Mouse (Mus musculus) lung, postnatal 0 days (tissue): Measurements from ENCODE around the gene Bcl2l14. TPM values are rescaled to one million over a fixed set of nuclear protein-coding genes. Genes with fewer than 3 reads are reported as not detected.

Experiments used
- ATAC-seq: fragments of 200-750 bp; cut with Nextera tagmentation; 2 replicates; pipeline ENCODE4 v1.8.0; 2017; ENCODE audit warnings: moderate library complexity
- DNase-seq: peaks from one replicate; pipeline ENCODE4 v3.0.0-alpha.2; 2016; ENCODE audit warnings: low spot score
- H3K27ac ChIP-seq: fragments of 300-500 bp; sonication (generic); 2 replicates; pipeline ENCODE4 v1.5.1; 2014; ENCODE audit warnings: antibody characterized with exemption, mild to moderate bottlenecking, low read length, mixed read lengths
- H3K27me3 ChIP-seq: fragments of 300-500 bp; sonication (generic); replicated peaks from 2 replicates; pipeline ENCODE4 v1.6.1; 2014; ENCODE audit warnings: low read length, mixed read lengths; ENCODE audit not compliant: insufficient read depth
- H3K36me3 ChIP-seq: fragments of 300-500 bp; sonication (generic); 2 replicates; pipeline ENCODE4 v1.6.1; 2014; ENCODE audit warnings: low read length, mixed read lengths; ENCODE audit not compliant: insufficient read depth
- H3K4me1 ChIP-seq: fragments of 300-500 bp; sonication (generic); 2 replicates; pipeline ENCODE4 v1.6.1; 2014; ENCODE audit warnings: antibody characterized with exemption, low read depth, low read length, mixed read lengths; ENCODE audit not compliant: insufficient read depth
- H3K4me2 ChIP-seq: fragments of 300-500 bp; sonication (generic); replicated peaks from 2 replicates; pipeline ENCODE4 v1.6.1; 2014; ENCODE audit warnings: low read depth, mild to moderate bottlenecking, low read length, moderate library complexity, mixed read lengths
- H3K4me3 ChIP-seq: fragments of 300-500 bp; sonication (generic); 2 replicates; pipeline ENCODE4 v1.5.1; 2014; ENCODE audit warnings: low read depth, low read length
- H3K9ac ChIP-seq: fragments of 300-500 bp; sonication (generic); replicated peaks from 2 replicates; pipeline ENCODE4 v1.6.1; 2014; ENCODE audit warnings: low read depth, mild to moderate bottlenecking
- H3K9me3 ChIP-seq: fragments of 300-500 bp; sonication (generic); 2 replicates; pipeline ENCODE4 v1.6.1; 2016; ENCODE audit warnings: low read length, mixed read lengths
- CTCF ChIP-seq: IDR thresholded peaks from 2 replicates; pipeline ENCODE4 v1.5.1; 2016; ENCODE audit warnings: antibody characterized with exemption, mild to moderate bottlenecking
- EP300 ChIP-seq: IDR thresholded peaks from 2 replicates; pipeline ENCODE4 v1.6.1; 2016; ENCODE audit warnings: antibody characterized with exemption, mild to moderate bottlenecking, control low read depth
- WGBS: fragments of 180-500 bp; shearing (Covaris S2); extraction: QIAGEN DNeasy Blood & Tissue Kit; methylation state at CpG from one replicate; pipeline ENCODE4 v1.1.7; 2014; 5-methylcytosine and 5-hydroxymethylcytosine counted together
- polyA plus RNA-seq: library from polyadenylated mRNA; unstranded; fragments of >200 nt; fragmentation: Nextera tagmentation; extraction: Ambion mirVana; gene quantifications from 2 replicates; pipeline ENCODE4 v1.2.1, GENCODE M21; 2015

Bcl2l14 gene
- polyA plus RNA-seq, 1 experiment from 2014 or later = 6.6 TPM

- TF ChIP-seq CTCF (no peak), EP300 (no peak)
- no peak overlapping the region for H3K4me2 ChIP-seq
- H3K27me3 ChIP-seq = no peaks in the 10 kb centered on the region
- H3K4me1 ChIP-seq = no peaks in the 10 kb centered on the region
- H3K36me3 ChIP-seq = peaks cover 30% of the 10 kb centered on the region; the same call in 1 of the 2 replicates
- WGBS = 76% methylated on average over 6 of the region's 6 CpGs
- H3K9me3 ChIP-seq = no peaks in the 10 kb centered on the region
- DNase-seq (no peak), ATAC-seq (no peak)
- H3K27ac ChIP-seq = no peak overlapping the region
- no peak overlapping the region for H3K4me3 ChIP-seq
- H3K9ac ChIP-seq = no peak overlapping the region
Observed at GRCm38 (mm10) chr6:134461175-134461574, 65.1 kb downstream of the Bcl2l14 start.

- WGBS = 81% methylated on average over 10 of the region's 10 CpGs
- DNase-seq = no peak
Observed at GRCm38 (mm10) chr6:134466671-134467229, 70.6 kb downstream of the Bcl2l14 start.

GRCm38 (mm10) chr6:134469297-134469696 is 73.2 kb downstream of the Bcl2l14 start:
- Histone ChIP-seq H3K9me3 (no peaks in the 10 kb centered on the region), H3K4me1 (no peaks in the 10 kb centered on the region; the same call in 1 of the 2 replicates), H3K4me3 (no peak overlapping the region), H3K9ac (no peak overlapping the region), H3K27ac (no peak overlapping the region), H3K4me2 (no peak overlapping the region), H3K36me3 (0 out of 2 replicates have a peak, but pooled peaks cover 6% of the 10 kb centered on the region), H3K27me3 (no peaks in the 10 kb centered on the region)
- no peak for ATAC-seq
- peak; percentile 20; the same call in 1 of the 2 replicates for TF ChIP-seq CTCF
- TF ChIP-seq EP300 = no peak
- WGBS = 87% methylated on average over 2 of the region's 2 CpGs
- no peak for DNase-seq

More at GRCm38 (mm10) chr6:134466671-134467229, 70.6 kb downstream of the Bcl2l14 start:
- Histone ChIP-seq H3K27me3 (no peaks in the 10 kb centered on the region), H3K4me2 (no peak overlapping the region), H3K4me3 (no peak overlapping the region), H3K4me1 (no peaks in the 10 kb centered on the region; the same call in 1 of the 2 replicates), H3K9ac (no peak overlapping the region), H3K36me3 (0 out of 2 replicates have a peak, but pooled peaks cover 6% of the 10 kb centered on the region), H3K27ac (no peak overlapping the region), H3K9me3 (no peaks in the 10 kb centered on the region)
- TF ChIP-seq EP300 = no peak
- TF ChIP-seq CTCF = no peak
- ATAC-seq = no peak

GRCm38 (mm10) chr6:134470857-134471256 is 74.7 kb downstream of the Bcl2l14 start:
- no peak overlapping the region for H3K4me3 ChIP-seq
- ATAC-seq (peak; percentile 80), DNase-seq (peak; percentile 86)
- no peaks in the 10 kb centered on the region for H3K9me3 ChIP-seq
- no peak overlapping the region for H3K4me2 ChIP-seq
- H3K27ac ChIP-seq = no peak overlapping the region
- H3K9ac ChIP-seq = no peak overlapping the region
- 20% methylated on average over 14 of the region's 14 CpGs for WGBS
- no peaks in the 10 kb centered on the region; the same call in 1 of the 2 replicates for H3K4me1 ChIP-seq
- 0 out of 2 replicates have a peak, but pooled peaks cover 2% of the 10 kb centered on the region for H3K36me3 ChIP-seq
- H3K27me3 ChIP-seq = no peaks in the 10 kb centered on the region
- TF ChIP-seq EP300 = no peak
- no peak for TF ChIP-seq CTCF

- Histone ChIP-seq H3K9ac (no peak overlapping the region), H3K9me3 (no peaks in the 10 kb centered on the region), H3K4me2 (no peak overlapping the region), H3K4me3 (no peak overlapping the region), H3K4me1 (no peaks in the 10 kb centered on the region; the same call in 1 of the 2 replicates), H3K27ac (no peak overlapping the region), H3K27me3 (no peaks in the 10 kb centered on the region), H3K36me3 (no peaks in the 10 kb centered on the region)
- ATAC-seq (no peak), DNase-seq (no peak)
- 83% methylated on average over 7 of the region's 7 CpGs for WGBS
- no peak for TF ChIP-seq EP300
- TF ChIP-seq CTCF = no peak
Observed at GRCm38 (mm10) chr6:134473143-134473561, 77.0 kb downstream of the Bcl2l14 start.

GRCm38 (mm10) chr6:134479481-134479880 is 83.4 kb downstream of the Bcl2l14 start:
- TF ChIP-seq CTCF (no peak), EP300 (no peak)
- Histone ChIP-seq H3K4me3 (no peak overlapping the region), H3K36me3 (peaks cover 11% of the 10 kb centered on the region), H3K27me3 (no peaks in the 10 kb centered on the region), H3K4me1 (no peaks in the 10 kb centered on the region), H3K27ac (no peak overlapping the region), H3K9me3 (no peaks in the 10 kb centered on the region), H3K4me2 (no peak overlapping the region), H3K9ac (no peak overlapping the region)
- no peak for DNase-seq
- 92% methylated on average over 10 of the region's 10 CpGs for WGBS
- ATAC-seq = no peak
